ENCODE assay signal across 27 mouse cellular contexts in the genomic region with DNA sequence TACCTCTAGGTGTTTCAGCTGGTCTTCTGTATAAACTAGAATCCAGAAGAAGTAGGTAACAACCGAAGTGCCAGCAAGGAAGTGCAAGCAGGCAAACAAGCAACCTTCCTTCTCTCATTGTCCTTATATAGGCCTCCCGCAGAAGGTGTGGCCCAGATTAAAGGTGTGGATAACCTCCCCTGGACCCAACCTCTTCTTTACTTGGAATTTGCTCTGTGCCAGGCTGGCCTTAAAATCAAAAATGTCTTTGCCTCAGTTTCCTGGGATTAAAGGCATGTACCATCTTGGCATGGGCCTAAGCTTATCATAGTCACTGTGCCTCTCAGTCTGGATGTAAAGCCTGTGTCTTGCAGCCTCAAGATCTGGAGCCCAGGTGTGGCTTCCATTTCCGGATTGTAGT. TPM values are rescaled to one million over a fixed set of nuclear protein-coding genes. Genes with fewer than 3 reads are reported as not detected.
"Had no signal": no experiment of that assay in that cellular context is flagged by ENCODE, and none has a peak within 500 bp of the region (broad histone marks: within the 10 kb centered on the region; RNA-seq: fewer than 3 reads in every experiment).

A gene (minus strand): TSS at position 101 of the 400 bp plus-strand sequence.

RNA-seq across cellular contexts. Expression of the gene that starts here (rescaled TPM):
- polyA plus RNA-seq: limb, embryonic 10.5 days; limb, embryonic 11.5 days; limb, embryonic 12.5 days; limb, embryonic 13.5 days; limb, embryonic 15.5 days; liver, adult 2 months; liver, embryonic 11.5 days; liver, embryonic 12.5 days; liver, embryonic 13.5 days; liver, embryonic 14.5 days; liver, embryonic 15.5 days; liver, embryonic 16.5 days; liver, postnatal 0 days; lung, adult 2 months; lung, embryonic 14.5 days; lung, postnatal 0 days; macrophage; midbrain, embryonic 10.5 days; midbrain, embryonic 11.5 days; midbrain, embryonic 12.5 days; midbrain, embryonic 13.5 days; midbrain, embryonic 14.5 days; midbrain, embryonic 15.5 days; midbrain, embryonic 16.5 days; midbrain, postnatal 0 days; myocyte; neural tube, embryonic 11.5 days had no signal
